Mouse (Mus musculus) forebrain, embryonic 14.5 days (tissue): ENCODE data around the gene Gm28434. TPM values are rescaled to one million over a fixed set of nuclear protein-coding genes. Genes with fewer than 3 reads are reported as not detected.

Source experiments
- ATAC-seq: fragments of 200-750 bp; cut with Nextera tagmentation; 2 replicates; pipeline ENCODE4 v1.8.0; 2017; ENCODE audit warnings: mild to moderate bottlenecking, moderate library complexity
- DNase-seq: peaks from one replicate; pipeline ENCODE4 v3.0.0-alpha.2; 2015; ENCODE audit warnings: low spot score
- H3K27ac ChIP-seq: fragments of 300-500 bp; sonication (generic); 2 replicates; pipeline ENCODE4 v1.5.1; 2014; ENCODE audit warnings: low read depth, mild to moderate bottlenecking, control low read depth, low read length, moderate library complexity
- H3K27me3 ChIP-seq: fragments of 300-500 bp; sonication (generic); replicated peaks from 2 replicates; pipeline ENCODE4 v1.6.1; 2014; ENCODE audit warnings: low read length, control low read depth, mixed read lengths; ENCODE audit not compliant: control insufficient read depth, insufficient read depth
- H3K36me3 ChIP-seq: fragments of 300-500 bp; sonication (generic); 2 replicates; pipeline ENCODE4 v1.6.1; 2014; ENCODE audit warnings: low read length, control low read depth; ENCODE audit not compliant: control insufficient read depth, insufficient read depth
- H3K4me1 ChIP-seq: fragments of 300-500 bp; sonication (generic); 2 replicates; pipeline ENCODE4 v1.6.1; 2014; ENCODE audit warnings: antibody characterized with exemption, low read length, control low read depth; ENCODE audit not compliant: control insufficient read depth, insufficient read depth
- H3K4me2 ChIP-seq: fragments of 300-500 bp; sonication (generic); 2 replicates; pipeline ENCODE4 v1.6.1; 2014; ENCODE audit warnings: mild to moderate bottlenecking, control low read depth, low read length
- H3K4me3 ChIP-seq: fragments of 300-500 bp; sonication (generic); 2 replicates; pipeline ENCODE4 v1.5.1; 2014; ENCODE audit warnings: low read depth, low read length, control low read depth
- H3K9ac ChIP-seq: fragments of 300-500 bp; sonication (generic); 2 replicates; pipeline ENCODE4 v1.6.1; 2014; ENCODE audit warnings: mild to moderate bottlenecking, low read length, control low read depth, moderate library complexity
- H3K9me3 ChIP-seq: fragments of 300-500 bp; sonication (generic); replicated peaks from 2 replicates; pipeline ENCODE4 v1.6.1; 2016; ENCODE audit warnings: low read length, control low read depth, mixed read lengths; ENCODE audit not compliant: control insufficient read depth
- WGBS: fragments of 180-500 bp; shearing (Covaris S2); extraction: QIAGEN DNeasy Blood & Tissue Kit; methylation state at CpG from one replicate; pipeline ENCODE4 v1.1.7; 2014; 5-methylcytosine and 5-hydroxymethylcytosine counted together
- polyA plus RNA-seq: library from polyadenylated mRNA; unstranded; fragments of >200 nt; fragmentation: Nextera tagmentation; extraction: Ambion mirVana; gene quantifications from 2 replicates; pipeline ENCODE4 v1.2.1, GENCODE M21; 2014

Gm28434 gene
- polyA plus RNA-seq: not detected in 2 replicates

- H3K9ac ChIP-seq: no peak within 1 kb of the TSS
- H3K4me3 ChIP-seq: no peak within 1 kb of the TSS
Observed at GRCm38 (mm10) chr5:87969201-87969600, at the start of gene Gm28434, which contains the start of gene 2310003L06Rik. Gene Gm28434 (plus strand): TSS chr5:87969517. Gene 2310003L06Rik (plus strand): TSS chr5:87969459.

GRCm38 (mm10) chr5:87925372-87925771 is 43.9 kb upstream of the Gm28434 start, which contains the start of gene Csn3:
Gene Csn3 (plus strand): TSS chr5:87925579.
- no peak for DNase-seq
- 25% methylated on average over 5 of the region's 5 CpGs for WGBS

More at GRCm38 (mm10) chr5:87969201-87969600, at the start of gene Gm28434, which contains the start of gene 2310003L06Rik:
- 62% methylated on average over 2 of the region's 2 CpGs for WGBS
- Histone ChIP-seq H3K27me3 (no peaks in the 10 kb centered on the region), H3K9me3 (no peaks in the 10 kb centered on the region), H3K4me2 (no peak within 1 kb of the TSS), H3K27ac (no peak within 1 kb of the TSS), H3K4me1 (no peaks in the 10 kb centered on the region), H3K36me3 (no peaks in the 10 kb centered on the region)
- ATAC-seq: no peak
- DNase-seq: no peak

GRCm38 (mm10) chr5:87931603-87932002 is 37.7 kb upstream of the Gm28434 start:
- no peaks in the 10 kb centered on the region for H3K4me1 ChIP-seq
- 44% methylated on average over 1 of the region's 1 CpGs for WGBS
- ATAC-seq: no peak

More at GRCm38 (mm10) chr5:87925372-87925771, 43.9 kb upstream of the Gm28434 start, which contains the start of gene Csn3:
- no peak for ATAC-seq
- H3K9ac ChIP-seq: no peak within 1 kb of the TSS
- no peaks in the 10 kb centered on the region for H3K27me3 ChIP-seq
- no peak within 1 kb of the TSS for H3K4me2 ChIP-seq
- H3K9me3 ChIP-seq: no peaks in the 10 kb centered on the region
- no peak within 1 kb of the TSS for H3K4me3 ChIP-seq
- no peak within 1 kb of the TSS for H3K27ac ChIP-seq
- no peaks in the 10 kb centered on the region for H3K4me1 ChIP-seq
- no peaks in the 10 kb centered on the region for H3K36me3 ChIP-seq

GRCm38 (mm10) chr5:87940752-87941151 is 28.6 kb upstream of the Gm28434 start:
- Histone ChIP-seq H3K4me1 (no peaks in the 10 kb centered on the region), H3K27me3 (no peaks in the 10 kb centered on the region), H3K9me3 (no peaks in the 10 kb centered on the region), H3K4me2 (no peak overlapping the region), H3K4me3 (no peak overlapping the region), H3K36me3 (no peaks in the 10 kb centered on the region), H3K9ac (no peak overlapping the region), H3K27ac (no peak overlapping the region)
- 51% methylated on average over 3 of the region's 3 CpGs for WGBS
- ATAC-seq (no peak), DNase-seq (peak; percentile 47)

More at GRCm38 (mm10) chr5:87931603-87932002, 37.7 kb upstream of the Gm28434 start:
- no peak overlapping the region for H3K4me3 ChIP-seq
- H3K27me3 ChIP-seq: no peaks in the 10 kb centered on the region
- H3K4me2 ChIP-seq: no peak overlapping the region
- H3K9ac ChIP-seq: no peak overlapping the region
- no peak overlapping the region for H3K27ac ChIP-seq
- no peaks in the 10 kb centered on the region for H3K9me3 ChIP-seq
- H3K36me3 ChIP-seq: no peaks in the 10 kb centered on the region
- no peak for DNase-seq

- Histone ChIP-seq H3K4me3 (no peak overlapping the region), H3K4me1 (no peaks in the 10 kb centered on the region), H3K4me2 (no peak overlapping the region), H3K36me3 (no peaks in the 10 kb centered on the region), H3K27ac (no peak overlapping the region), H3K27me3 (no peaks in the 10 kb centered on the region), H3K9me3 (no peaks in the 10 kb centered on the region), H3K9ac (no peak overlapping the region)
- ATAC-seq (no peak), DNase-seq (peak; percentile 2)
Observed at GRCm38 (mm10) chr5:87942515-87942914, 26.8 kb upstream of the Gm28434 start.

DNA sequence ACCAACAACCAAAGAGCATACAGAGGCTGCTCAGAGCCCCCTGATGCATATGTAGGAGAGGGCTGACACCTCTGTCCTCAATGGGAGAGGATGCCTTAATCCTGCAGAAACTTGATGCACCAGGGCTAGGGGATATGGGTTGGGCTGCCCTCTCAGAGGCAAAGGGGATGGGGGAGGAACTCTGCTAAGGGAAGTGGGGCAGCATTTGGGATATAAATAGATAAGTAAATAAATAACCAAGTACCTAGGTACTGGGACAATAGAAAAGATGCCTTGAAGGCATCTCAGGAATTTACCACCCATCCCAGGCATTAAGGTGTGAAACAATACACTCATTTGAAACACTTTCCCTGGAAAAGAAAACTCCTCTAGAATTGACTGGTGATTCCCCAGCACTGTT is 17.5 kb upstream of the Gm28434 start:
- DNase-seq (no peak), ATAC-seq (no peak)
- H3K27me3 ChIP-seq: no peaks in the 10 kb centered on the region
- H3K9ac ChIP-seq: no peak overlapping the region
- no peaks in the 10 kb centered on the region for H3K4me1 ChIP-seq
- no peaks in the 10 kb centered on the region for H3K36me3 ChIP-seq
- H3K4me3 ChIP-seq: no peak overlapping the region
- H3K4me2 ChIP-seq: no peak overlapping the region
- no peak overlapping the region for H3K27ac ChIP-seq
- H3K9me3 ChIP-seq: no peaks in the 10 kb centered on the region

DNA sequence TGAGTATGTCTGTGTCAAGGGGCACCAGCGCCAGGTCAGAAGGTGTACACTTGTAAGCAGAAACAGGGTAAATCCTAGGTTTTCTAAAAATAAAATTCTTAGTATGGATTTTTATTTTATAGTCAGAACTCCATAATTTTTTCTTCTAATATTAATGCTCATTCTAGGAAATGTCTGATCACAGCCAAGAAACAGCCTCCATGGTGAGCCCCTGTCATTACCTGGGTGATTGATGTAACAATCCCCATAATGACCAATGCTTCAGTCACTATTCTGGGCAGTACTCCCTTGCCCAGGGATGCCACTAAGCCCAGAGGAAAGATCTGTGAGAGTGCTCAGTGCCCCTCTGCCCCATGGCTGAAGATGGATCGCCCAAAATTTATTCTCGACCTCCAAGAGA is 9.8 kb downstream of the Gm28434 start, which contains the start of gene Cabs1:
Gene Cabs1 (plus strand): TSS at position 301 of the 400 bp plus-strand sequence.
- H3K27me3 ChIP-seq: no peaks in the 10 kb centered on the region
- 91% methylated on average over 3 of the region's 3 CpGs for WGBS
- ATAC-seq (no peak), DNase-seq (no peak)
- H3K36me3 ChIP-seq: no peaks in the 10 kb centered on the region
- no peak within 1 kb of the TSS for H3K4me2 ChIP-seq
- no peaks in the 10 kb centered on the region for H3K9me3 ChIP-seq
- no peak within 1 kb of the TSS for H3K9ac ChIP-seq
- H3K4me1 ChIP-seq: no peaks in the 10 kb centered on the region
- no peak within 1 kb of the TSS for H3K27ac ChIP-seq
- no peak within 1 kb of the TSS for H3K4me3 ChIP-seq

DNA sequence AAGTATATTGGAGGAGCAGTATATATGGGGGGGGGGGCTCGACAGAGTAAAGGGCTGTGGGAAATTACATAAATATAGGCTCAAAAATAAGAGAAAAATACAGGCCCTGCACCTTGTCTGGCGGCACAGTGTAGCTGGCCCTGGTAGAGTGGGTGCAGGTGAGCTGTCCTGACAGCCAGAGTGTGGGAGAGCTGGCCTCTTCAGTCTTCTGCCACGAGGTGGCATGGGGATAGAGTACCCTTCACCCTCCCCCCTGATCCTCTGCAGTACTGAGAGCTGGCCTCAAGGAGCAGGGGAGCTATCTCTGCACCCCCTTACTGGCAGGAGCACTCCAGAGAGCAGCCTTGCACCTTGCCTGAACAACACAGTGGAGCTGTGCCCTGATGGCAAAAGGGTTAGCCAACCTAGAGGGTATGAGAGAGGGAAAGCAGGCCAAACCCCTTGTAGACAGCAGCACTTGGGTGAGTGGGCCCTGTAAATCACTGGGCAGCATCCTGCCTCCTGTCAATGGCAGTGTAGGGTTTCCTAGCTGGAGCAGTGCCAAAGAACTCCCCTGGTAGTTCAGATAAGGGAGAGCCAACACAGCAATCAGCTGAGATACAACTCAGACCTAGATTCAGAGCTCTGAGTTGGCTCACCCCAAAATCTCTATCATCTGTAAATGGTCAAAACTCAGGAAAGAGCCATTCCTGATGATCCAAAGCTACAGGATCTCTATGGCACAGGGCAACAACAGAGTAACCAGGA is 13.3 kb downstream of the Gm28434 start:
- no peak for DNase-seq
- ATAC-seq: no peak
- WGBS: 47% methylated on average over 3 of the region's 3 CpGs

DNA sequence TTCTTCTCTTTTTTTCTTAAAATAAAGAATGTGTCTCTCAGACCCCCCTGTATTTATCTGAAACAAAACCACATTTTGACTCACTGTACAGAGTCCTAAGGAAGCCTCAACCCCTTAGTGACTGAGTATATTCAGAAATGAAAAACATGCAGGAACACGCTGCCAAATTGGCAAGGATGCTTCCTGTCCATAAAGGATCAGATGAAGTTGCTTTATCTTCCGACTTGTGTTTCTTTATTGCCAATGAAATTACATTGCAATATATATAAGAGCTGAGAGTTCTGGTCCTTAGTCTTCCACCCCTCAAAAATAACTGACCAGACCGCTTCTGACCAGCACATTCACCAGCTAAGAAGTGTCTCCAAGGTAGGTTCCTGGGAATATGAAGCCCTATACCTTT is 32.9 kb downstream of the Gm28434 start, which contains the start of gene Smr3a:
Gene Smr3a (plus strand): TSS at position 301 of the 400 bp plus-strand sequence.
- Histone ChIP-seq H3K36me3 (no peaks in the 10 kb centered on the region), H3K27me3 (no peaks in the 10 kb centered on the region), H3K9me3 (no peaks in the 10 kb centered on the region), H3K4me2 (no peak within 1 kb of the TSS), H3K9ac (no peak within 1 kb of the TSS), H3K4me1 (no peaks in the 10 kb centered on the region), H3K27ac (no peak within 1 kb of the TSS), H3K4me3 (no peak within 1 kb of the TSS)
- no peak for ATAC-seq
- DNase-seq: no peak
- WGBS: 95% methylated on average over 3 of the region's 3 CpGs

More for the DNA sequence above, 13.3 kb downstream of the Gm28434 start:
- no peaks in the 10 kb centered on the region for H3K36me3 ChIP-seq
- no peak overlapping the region for H3K9ac ChIP-seq
- H3K4me1 ChIP-seq: no peaks in the 10 kb centered on the region
- no peak overlapping the region for H3K4me3 ChIP-seq
- no peak overlapping the region for H3K4me2 ChIP-seq
- H3K9me3 ChIP-seq: no peaks in the 10 kb centered on the region
- no peak overlapping the region for H3K27ac ChIP-seq
- H3K27me3 ChIP-seq: no peaks in the 10 kb centered on the region
